20 mouse cellular contexts compared by ENCODE assay signal in genomic region chrX:57177225-57177779, GRCm38 (mm10). TPM values are rescaled to one million over a fixed set of nuclear protein-coding genes. Genes with fewer than 3 reads are reported as not detected.
"Had no signal": no experiment of that assay in that cellular context is flagged by ENCODE, and none has a peak within 500 bp of the region (broad histone marks: within the 10 kb centered on the region; RNA-seq: fewer than 3 reads in every experiment).

No protein-coding gene starts in this region.

- H3K4me2 ChIP-seq: lung, embryonic 15.5 days; midbrain, embryonic 11.5 days; neural tube, embryonic 12.5 days; stomach, embryonic 15.5 days had no signal

- H3K4me1 ChIP-seq: lung, embryonic 15.5 days; megakaryocyte, embryonic 14.5 days; neural tube, embryonic 12.5 days; stomach, embryonic 15.5 days had no signal

- H3K27me3 ChIP-seq: lung, embryonic 15.5 days; neural tube, embryonic 12.5 days; stomach, embryonic 15.5 days had no signal

- DNase-seq: lung, adult 2 months; lung, postnatal 14 days; lung, postnatal 36 days; midbrain, embryonic 14.5 days; right cerebral cortex, postnatal 14 days; thymus, adult 2 months; thymus, postnatal 25 days; thymus, postnatal 4 days had no signal

- H3K9ac ChIP-seq: lung, embryonic 15.5 days; neural tube, embryonic 12.5 days; stomach, embryonic 15.5 days had no signal

- ATAC-seq: lung, postnatal 0 days; midbrain, embryonic 16.5 days had no signal

- H3K36me3 ChIP-seq: lung, embryonic 15.5 days; neural tube, embryonic 12.5 days; stomach, embryonic 15.5 days had no signal

- H3K9me3 ChIP-seq: lung, embryonic 15.5 days; megakaryocyte, embryonic 14.5 days; neural tube, embryonic 12.5 days; stomach, embryonic 15.5 days had no signal

- H3K27ac ChIP-seq: lung, embryonic 15.5 days; macrophage; neural tube, embryonic 12.5 days; stomach, embryonic 15.5 days had no signal

- H3K4me3 ChIP-seq: lung, embryonic 15.5 days; megakaryocyte, embryonic 14.5 days; myocyte; neural tube, embryonic 12.5 days; stomach, embryonic 15.5 days had no signal

RNA-seq across cellular contexts. Expression of gene Cd40lg, which starts 34.6 kb away (rescaled TPM):
- total RNA-seq: megakaryocyte progenitor cell, adult 5-6 weeks had no signal
- polyA plus RNA-seq: liver, embryonic 16.5 days; lung, embryonic 15.5 days; lung, postnatal 0 days; macrophage; midbrain, embryonic 11.5 days; midbrain, embryonic 14.5 days; midbrain, embryonic 16.5 days; myocyte; neural tube, embryonic 12.5 days; neural tube, embryonic 14.5 days; stomach, embryonic 15.5 days had no signal
